Mouse (Mus musculus): Measurements from ENCODE around the gene Qrich2.
"Not testable (repeated sequence)": the region's sequence is repeated elsewhere in the genome, so short reads cannot be mapped to it uniquely, and the experiment has no call there.

The Qrich2 gene

DNA sequence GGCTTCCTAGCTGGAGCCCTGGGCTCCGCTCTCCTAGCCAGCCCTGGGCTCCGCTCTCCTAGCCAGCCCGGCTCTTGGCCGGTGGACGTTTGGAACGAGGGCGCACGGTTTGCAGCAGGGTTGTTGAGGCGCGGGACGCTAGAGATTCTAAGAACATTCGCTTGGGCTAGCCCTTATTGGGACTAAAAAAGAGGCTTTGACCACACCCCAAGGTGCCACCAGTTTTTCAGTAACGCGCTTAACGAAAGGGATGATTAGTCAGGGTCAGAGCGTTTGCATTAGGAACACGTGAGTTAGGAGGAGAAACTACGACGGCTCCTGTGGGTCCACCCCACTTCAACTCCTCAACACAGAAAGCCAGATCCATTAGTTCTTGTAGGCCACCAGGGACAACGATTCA lies at the start of gene Qrich2:
Gene Qrich2 (minus strand): TSS at position 101 of the 400 bp plus-strand sequence.
- DNase-seq (ENCODE audit: low spot score in 2 of 2), result no peak

DNA sequence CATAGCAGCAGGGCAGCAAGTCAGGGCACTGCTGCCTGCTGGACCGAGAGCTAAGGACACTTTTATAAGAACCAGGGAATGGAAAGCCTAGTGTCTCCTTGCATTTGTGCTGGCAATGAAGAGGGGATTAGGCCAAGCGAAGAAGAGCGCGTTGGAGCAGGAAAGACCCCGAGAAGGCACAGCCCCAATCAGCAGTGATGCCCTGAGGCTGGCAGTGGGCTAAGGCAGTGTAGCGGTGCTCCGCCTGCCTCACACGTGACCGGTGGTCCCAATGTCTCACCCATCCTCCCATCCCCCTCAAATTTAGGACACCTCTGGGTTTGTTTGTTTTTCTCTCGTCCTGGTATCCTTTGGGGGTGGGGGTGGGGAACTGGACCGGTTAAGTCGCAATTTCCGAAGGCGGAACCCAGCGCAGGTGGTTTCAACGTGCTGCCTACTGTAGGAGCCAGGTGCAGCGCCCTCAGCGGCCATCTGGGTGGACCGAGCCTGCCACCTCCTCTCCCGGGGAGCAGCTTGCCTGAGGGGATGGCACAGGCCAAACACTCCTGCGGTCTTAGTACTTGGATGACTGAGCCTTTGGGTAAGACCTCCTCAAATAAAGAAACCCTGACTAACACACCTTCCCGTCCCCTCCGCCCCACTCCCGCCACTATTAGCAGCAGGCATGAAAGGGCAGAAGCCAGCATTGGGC lies 49.4 kb upstream of the Qrich2 start:
- DNase-seq (ENCODE audit: low spot score in 2 of 2), result no peak

DNA sequence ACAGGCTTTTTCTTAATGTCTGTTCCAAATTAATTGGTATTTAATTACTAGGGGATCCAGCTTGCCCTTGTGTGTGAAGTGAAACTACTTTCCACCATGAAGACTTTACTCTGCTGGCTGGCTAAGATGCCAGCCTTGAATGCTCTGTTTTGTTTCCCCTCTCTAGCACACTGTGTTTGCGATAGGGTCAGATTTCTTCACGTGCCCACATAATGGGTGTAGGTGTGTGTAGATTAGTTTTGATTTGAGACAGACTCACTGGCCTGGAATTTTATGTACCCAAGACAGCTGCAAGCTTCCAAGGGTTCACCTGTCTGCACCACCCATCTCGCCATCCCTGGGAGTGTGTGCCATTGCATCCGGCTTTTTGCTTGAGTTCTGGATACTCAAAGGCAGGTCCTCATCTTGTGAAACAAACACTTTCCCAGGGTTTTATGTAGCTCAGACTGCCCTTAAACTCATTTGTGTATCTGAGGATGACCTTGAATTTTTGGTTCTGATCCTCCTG lies 47.5 kb upstream of the Qrich2 start:
- DNase-seq (ENCODE audit: low spot score in 2 of 2), result no peak

DNA sequence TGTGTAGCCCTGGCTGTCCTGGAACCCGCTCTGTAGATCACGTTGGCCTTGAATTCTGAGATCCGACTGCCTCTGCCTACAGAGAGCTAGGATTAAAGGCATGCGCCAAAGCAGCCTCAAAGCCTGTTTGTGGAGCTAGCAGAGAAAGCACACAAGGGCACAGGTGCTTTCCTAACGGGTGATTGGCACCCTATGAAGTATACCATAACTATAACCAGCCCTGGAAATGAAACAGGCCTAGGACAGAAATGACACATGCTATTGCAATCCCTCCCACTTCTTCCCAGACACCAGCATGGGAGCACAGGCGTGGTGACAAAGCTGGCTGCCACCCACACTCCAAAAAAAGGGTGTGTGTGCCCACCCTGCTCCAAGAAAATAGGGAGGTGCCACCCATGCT lies 46.9 kb upstream of the Qrich2 start:
- DNase-seq (ENCODE audit: low spot score in 2 of 2), result no peak

DNA sequence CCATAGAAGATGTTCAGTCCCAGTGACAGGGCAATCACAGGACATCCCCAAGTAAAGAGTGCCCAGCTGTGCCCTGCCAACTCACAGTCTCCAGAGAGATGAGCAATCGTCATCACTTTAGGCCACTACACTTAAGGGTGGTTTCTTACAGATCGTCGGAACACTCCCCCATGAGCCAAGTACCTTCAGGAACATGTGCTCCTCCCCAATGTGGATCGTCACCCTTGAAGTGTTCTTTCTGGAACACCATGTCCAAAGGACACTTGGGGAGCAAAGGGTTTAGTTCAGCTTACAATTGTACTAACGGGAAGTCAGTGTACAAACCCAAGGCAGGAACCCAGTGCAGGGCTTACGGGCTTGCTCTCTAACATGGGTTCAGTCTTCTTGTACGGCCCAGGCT lies 46.1 kb upstream of the Qrich2 start:
- no peak for DNase-seq (ENCODE audit: low spot score in 2 of 2)

DNA sequence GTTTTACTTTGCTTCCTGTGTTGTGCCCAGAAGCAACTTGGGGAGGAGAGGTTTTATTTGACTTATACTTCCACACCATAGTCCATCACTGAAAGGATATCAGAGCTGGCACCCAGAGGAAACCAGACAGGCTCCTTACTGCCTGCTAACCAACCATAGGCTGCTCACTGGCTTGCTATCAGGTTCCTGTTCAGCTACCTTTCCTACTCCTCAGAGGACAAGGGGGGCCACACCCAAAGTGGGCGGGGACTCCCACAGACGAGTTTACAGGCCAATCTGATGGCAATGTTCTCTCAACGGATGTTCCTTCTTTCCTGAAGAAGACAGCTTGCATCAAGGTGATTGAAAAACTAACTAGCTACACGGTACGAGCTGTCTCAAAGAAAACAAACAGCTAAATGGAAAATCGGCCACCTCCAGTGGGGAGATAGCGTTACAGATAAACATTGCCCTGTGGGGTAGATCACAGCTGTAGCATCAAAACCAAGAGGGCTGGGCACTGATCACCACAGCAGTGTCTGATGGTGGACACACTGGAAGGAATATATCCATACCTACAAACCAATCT lies 45.3 kb upstream of the Qrich2 start:
- DNase-seq (ENCODE audit: low spot score in 2 of 2), result no peak

DNA sequence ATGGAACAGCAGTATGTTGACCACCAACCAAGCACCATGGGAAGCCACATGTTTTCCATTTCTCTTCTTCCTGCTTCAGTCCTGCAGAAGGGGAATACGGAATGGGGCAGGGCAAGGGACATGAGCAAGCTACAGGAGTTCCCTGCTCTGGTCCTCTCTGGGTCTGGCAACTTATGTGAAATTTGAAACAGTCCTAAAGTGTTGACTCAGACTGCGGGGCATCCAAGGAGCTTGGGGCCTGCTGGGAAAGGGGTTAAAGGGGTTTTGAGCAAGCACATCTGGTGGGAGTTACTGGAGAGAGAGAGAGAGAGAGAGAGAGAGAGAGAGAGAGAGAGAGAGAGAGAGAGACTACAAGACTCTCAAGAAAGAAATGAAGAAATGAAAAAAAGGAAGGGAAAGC lies 42.6 kb upstream of the Qrich2 start:
- DNase-seq (ENCODE audit: low spot score in 2 of 2), result no peak

DNA sequence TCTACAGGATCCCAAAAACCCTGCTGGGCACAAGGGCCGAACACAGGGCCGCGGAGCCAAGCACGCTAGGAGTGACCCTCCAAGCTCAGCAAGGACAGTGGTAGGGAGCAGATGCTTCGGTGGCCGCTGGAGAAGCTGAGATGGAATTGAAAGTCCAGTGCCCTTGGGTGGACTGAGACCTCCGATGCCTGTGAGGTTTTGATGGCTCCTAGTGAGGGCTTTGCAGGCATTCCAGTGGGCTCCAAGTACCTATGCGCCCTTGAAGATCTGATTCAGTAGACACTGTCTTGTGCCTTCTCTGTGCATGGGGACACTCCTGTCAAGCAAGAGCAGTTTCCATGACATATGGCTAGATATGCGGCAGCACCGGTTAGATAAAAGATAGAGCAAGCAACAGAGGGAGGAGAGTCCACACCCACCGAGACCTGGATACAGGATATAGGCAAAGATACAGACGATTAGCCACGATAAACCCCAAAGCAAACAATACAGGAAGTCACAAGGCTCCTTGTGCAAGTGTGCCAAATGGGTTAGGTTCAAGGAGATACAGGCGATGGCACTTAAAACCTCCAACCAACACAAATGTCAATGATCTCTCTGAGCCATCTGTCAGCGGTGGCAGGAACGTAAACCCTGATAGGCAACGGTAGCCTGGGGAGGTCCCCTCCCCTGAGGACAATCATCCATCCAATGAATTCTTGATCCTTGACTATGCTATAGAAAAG lies 40.3 kb upstream of the Qrich2 start:
- DNase-seq (ENCODE audit: low spot score in 2 of 2), result no peak

DNA sequence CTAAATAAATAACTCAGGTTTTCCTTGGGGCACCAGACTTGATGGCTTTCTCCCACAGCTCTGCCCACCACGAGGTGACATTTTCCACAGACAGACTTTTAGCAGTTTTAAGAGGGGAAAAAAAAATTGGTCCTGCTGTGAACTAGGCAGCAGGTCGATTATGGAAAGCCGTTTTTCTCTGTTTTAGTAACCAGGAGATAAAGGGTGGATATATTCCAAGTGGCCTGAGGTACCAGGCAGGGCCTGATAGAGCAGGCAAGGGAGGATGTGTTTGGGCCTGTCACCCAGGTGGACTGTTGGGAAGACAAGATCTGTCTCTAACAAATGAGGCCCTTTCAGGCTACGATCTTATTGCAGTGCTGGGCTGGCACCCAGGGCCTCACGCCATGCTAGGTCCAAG lies 39.5 kb upstream of the Qrich2 start:
- no peak for DNase-seq (ENCODE audit: low spot score in 2 of 2)

DNA sequence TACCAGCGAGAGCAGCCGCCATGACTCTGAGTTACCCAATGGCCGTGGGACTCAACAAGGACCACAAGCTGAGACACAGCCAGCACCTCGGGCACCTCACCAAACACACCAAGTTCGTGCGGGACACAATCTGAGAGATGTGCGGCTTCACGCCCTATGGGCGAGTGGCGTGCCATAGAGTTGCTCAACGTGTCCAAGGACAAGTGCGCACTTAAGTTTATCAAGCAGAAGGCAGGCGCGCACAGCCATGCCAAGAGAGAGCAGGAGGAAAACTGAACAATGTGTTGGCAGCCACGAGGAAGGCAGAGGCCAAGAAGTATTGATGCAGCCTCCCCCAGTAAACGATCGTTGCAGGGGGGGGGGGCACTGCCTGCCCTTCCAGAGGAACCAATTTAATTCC lies 38.5 kb upstream of the Qrich2 start:
- DNase-seq (ENCODE audit: low spot score in 2 of 2), result no peak

DNA sequence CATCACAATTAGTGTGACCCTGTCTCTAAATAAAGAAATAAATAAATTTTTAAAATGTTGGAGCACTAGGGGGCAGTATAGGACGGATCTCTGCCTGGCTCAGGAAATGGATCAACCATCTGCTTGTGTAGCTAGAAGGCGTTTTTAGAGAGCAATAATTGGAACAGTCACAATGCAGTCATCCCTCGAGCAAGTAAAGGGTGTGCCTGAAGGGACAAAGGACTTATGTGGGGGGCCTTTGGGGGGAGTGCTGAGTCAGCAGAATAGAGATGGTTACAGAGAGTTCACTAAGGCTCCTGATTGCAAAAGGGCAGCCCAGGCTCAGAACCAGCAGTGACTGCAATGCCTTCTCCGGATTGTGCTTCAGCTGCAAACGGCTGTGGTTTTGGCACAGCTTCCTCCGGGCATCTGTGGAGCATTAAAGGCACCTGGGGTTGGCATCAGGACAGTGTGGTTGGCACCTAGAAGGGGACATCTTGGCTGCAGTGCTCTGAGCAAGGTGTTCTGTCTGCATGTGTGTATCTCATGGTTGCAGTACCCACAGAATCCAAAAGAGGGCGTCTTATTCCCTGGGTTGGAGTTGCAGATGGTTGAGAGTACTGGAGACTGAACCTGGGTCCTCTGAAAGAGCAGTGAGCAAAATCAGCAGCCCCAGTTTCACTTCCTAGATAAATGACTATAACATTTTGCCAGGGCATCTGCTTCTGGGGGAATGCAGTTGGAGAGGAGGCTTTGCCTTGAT lies 35.1 kb upstream of the Qrich2 start:
- no peak for DNase-seq (ENCODE audit: low spot score in 2 of 2)

DNA sequence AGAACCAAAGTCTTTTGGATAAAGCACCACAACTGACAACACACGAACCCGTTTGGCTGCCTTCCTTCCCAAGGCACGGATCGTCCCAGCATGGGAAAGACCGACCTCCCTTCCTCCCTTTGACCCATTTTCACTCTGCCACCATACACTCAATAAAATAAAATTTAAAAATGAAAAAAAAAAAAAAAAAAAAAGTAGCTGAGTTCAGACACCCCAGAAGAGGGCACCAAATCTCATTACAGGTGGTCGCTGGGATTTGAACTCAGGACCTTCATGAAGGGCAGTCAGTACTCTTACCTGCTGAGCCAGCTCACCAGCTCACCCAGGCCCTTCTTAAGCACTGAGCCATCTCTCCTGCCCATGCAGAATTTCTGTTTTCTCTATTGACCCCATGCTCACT lies 33.0 kb upstream of the Qrich2 start:
- no peak for DNase-seq (ENCODE audit: low spot score in 2 of 2)

DNA sequence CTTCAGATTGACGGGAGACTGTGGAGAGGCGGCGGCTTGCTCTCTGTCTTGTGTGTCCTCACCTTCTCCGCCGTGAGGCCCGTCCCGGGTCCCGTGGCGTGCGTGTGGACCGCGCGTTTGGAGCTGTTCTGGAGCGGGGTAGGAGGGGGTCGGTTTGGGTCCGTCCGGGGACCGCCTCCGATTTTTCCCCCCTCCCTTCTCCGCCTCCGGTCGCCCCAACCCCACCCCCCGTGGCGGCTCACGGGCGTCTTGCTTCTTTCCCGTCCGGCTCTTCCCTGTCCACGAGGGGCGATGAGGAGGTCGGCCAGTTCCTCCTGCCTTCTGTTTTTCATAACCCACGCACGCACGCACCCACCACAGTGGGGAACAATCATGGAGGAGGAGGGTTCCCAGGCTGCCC lies 32.6 kb upstream of the Qrich2 start:
- DNase-seq (ENCODE audit: low spot score in 2 of 2), result no peak

DNA sequence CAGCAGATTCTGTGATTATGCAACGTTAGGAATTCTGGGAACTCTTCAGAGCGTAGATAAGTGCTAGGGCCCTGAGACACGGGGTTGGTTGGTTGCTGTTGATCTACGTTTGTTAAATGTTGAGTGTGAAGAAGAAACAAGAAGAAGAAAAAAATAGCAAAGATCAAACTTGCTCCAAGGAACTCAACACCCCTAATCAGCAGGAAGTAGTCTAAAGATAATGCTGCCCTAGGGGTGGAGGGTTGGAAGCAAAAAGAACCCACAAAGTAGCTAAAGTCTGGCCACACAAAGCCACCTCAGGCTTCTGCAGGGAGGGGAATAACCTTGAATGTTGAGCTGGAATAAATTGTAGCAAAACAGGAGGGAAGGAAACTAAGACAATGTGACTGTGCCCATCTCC lies 31.3 kb upstream of the Qrich2 start:
- DNase-seq (ENCODE audit: low spot score in 2 of 2), result no peak

DNA sequence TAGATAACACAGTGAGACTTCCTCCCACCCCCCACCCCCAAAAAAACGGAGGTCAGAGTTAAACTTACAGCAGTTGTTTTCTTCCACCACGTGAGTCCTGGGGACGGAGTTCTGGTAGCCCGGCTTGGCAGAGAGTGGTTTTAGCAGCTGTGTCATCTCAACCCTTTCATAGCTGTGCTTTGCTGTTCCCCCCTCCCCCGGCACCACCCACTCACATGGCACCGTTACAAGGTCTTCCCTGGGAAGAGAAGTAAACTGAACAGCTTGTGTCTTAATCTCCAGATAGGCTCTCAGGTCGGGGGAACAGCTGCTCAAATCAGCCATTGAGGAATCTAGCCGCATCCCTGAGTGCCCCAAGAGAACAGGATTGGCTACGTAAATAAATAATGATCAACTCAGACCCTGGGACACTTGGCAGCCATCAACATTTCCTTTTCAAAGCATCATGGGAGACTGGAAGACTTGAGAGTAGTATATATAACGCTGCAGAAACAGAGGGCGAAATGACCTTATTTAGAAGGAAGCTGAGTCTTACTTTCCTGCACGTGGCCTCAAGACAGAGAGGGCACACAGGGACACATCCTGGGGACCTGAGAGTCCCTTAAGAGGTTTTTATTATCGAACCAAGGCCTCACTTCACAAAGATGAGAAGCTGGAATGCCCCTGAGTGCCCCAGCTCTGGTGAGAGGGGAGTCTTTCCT lies 28.6 kb upstream of the Qrich2 start:
- no peak for DNase-seq (ENCODE audit: low spot score in 2 of 2)

DNA sequence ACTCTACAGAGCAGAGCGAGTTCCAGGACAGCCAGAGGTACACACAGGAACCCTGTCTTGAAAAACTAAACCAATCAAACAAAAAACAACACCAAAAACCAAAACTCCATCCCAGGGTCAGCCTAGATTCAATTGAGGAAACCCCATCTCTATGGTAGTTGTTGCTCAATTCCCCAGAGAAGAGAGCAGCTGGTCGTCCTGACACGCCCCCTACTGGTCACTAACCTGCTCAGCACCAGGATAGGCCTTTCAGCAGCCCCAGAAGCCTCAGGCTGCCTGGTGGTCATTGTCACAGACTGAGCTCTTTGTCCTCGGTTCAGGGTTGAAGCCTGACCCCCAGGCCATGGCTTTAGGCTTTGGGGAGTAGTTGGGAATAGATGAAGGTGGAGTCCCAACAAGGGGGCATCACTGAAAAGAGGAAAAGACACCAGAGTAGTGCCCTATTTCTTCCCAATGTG lies 27.8 kb upstream of the Qrich2 start, which contains the start of gene Prpsap1:
Gene Prpsap1 (minus strand): TSS at position 408 of the 458 bp plus-strand sequence.
- DNase-seq (ENCODE audit: low spot score in 2 of 2), result peak in 1 of 2 experiments; percentile 43

DNA sequence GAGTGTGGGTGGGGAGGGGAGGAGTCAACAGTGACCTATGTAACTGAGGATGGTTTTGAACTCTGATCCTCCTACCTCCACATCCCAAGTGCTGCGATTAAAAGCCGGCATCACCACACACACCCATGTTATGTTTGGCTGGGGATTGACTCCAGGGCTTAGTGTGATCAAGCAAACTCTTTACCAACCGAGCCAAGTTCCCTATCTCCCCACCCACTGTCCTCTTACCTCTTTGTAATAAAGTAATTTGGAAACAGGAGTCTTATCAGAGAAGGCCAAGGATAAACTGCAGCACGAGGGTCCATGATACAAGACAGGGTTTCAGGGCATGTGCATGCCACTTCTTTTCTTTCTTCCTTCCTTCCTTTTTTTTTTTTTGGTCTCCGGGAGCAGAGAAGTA lies 27.1 kb upstream of the Qrich2 start:
- DNase-seq (ENCODE audit: low spot score in 2 of 2), result no peak

DNA sequence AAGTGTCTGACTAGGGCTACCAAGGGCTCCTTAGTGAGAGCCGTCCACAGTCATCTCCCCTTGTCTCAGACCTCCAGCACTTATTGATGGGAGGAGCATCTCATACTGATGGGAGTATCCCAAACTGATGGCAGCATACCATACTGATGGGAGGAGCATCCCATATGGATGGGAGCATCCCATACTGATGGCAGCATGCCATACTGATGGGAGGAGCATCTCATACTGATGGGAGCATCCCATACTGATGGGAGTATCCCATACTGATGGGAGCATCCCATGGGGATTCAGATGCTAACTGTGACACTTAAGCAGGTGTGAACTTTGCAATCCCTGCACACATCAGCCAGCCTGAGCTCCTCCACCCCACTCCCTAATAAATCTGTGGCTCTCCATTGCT lies 26.5 kb upstream of the Qrich2 start:
- not testable (repeated sequence) for DNase-seq (ENCODE audit: low spot score in 2 of 2)

DNA sequence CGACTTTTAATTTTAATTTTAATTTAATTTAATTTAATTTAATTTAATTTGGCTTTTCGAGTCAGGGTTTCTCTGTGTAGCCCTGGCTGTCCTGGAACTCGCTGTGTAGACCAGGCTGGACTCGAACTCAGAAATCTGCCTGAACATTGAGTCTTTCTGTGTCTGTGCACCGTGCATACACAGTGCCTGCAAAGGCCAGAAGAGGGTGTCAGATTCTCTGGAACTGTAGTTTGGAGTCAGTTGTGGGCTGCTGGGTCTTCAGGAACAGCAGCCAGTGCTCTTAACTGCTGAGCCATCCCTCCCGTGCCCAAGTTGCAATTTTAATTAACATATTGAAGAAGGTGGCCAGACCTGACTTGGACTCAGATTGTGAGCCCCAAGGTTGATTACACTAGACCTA lies 25.3 kb upstream of the Qrich2 start:
- no peak for DNase-seq (ENCODE audit: low spot score in 2 of 2)

DNA sequence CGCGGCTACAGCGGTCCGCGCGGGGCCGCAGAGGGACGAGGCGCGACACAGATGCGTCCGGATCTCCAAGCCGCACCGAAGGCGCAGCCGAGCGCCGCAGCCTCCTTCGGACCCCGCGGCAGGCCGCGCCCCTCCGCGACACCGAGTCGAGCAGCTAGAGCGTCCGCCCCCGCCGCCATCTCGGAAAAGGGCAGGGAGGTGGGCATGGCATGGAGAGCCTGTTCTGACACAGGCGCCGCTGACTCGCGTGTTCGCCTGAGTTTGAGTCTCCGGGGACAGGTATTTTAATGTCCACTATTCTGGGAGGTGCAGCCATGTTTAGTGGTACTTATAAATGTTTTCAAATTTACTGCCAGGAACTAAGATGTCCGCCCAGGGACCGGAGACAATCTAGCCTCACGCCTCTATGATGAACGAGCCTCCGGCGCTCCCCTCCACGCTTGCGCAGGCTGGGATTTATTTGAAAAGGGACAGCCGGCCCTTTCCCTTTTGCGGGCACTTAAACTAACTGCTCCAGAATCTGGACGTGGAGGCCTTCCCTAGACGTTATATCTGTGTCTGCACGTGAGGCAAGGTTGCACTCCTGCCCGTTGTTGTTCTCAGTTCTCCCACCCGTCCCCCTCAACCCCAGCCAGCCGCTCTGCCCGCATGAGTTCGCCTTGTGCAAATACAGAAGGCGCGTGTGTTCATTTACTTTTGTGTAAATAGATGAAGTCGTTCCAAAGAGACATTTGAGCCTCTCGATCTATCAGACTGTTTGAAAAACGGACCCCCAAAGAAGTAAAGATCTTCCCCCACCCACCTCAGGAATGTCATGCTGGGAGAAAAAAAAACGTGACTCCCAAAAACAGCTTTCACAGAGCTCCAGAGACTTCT lies 24.4 kb upstream of the Qrich2 start:
- peak; percentile 83 to 85 for DNase-seq (ENCODE audit: low spot score in 2 of 2)
